Mouse (Mus musculus) inflammation-experienced regulatory T-cells, adult 6 months (primary cell): ENCODE measurements around the gene Nr1d2. TPM values are rescaled to one million over a fixed set of nuclear protein-coding genes. Genes with fewer than 3 reads are reported as not detected.
"Not testable (repeated sequence)": the region's sequence is repeated elsewhere in the genome, so short reads cannot be mapped to it uniquely, and the experiment has no call there.

Source experiments
- ATAC-seq: one replicate; pipeline ENCODE4 v1.8.0; 2017
- polyA plus RNA-seq, 3 experiments: library from polyadenylated mRNA; unstranded; fragments of 100-300 nt; shearing (Covaris generic); gene quantifications; one replicate each; pipeline ENCODE4 v1.2.1; 2017

The Nr1d2 gene
- polyA plus RNA-seq, 3 experiments from 2014 or later, result 8.5 to 15.0 (median 13.0) TPM

DNA sequence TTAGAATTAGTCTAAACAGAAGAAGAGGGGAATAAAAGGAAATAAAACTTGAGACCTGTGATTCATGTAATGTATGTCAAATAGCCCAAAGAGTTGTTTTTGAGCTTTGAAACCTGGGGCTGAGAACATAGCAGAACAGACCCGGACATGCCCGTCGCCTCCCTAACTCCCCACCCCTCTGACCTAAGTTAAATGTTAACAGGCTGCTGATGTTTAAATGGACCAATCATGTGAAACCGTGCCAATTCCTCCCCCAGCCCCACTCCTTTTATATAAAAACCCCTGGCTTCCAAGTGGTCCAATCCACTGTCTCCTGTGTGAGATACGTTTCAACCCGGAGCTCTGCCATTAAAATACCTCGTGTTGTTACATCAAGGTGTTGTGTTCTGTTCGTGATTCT lies 7.1 kb downstream of the Nr1d2 start:
- not testable (repeated sequence) for ATAC-seq

DNA sequence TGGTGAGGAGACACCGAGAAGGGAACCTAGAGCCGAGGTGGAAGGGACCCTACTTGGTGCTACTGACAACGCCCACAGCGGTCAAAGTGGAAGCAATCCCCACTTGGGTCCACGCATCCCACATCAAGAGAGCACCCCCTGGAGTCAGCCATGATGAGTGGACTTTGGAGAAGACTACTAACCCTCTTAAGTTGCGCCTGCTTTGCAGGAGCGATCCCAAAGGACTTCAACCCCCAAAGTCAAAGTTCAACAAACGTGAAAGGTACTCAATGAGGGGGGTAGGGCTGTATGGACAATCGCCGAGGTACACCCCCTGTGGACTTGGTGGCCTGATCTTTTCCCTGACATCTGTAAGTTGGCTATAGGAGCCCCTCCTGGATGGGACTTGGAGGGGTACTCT lies 9.2 kb downstream of the Nr1d2 start:
- not testable (repeated sequence) for ATAC-seq

DNA sequence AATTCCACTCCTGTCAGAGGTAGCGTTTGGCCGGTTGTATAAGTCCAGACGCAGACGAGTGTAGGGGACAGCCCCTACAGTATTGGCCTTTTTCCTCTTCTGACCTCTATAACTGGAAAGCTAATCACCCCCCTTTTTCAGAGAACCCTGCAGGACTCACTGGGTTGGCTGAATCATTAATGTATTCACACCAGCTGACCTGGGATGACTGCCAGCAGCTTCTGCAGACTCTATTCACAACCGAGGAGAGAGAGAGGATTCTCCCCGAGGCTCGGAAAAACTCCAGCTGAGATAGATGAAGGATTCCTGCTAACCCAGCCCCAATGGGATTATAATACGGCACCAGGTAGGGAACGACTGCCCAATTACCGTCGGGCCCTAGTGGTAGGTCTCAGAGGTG lies 12.7 kb downstream of the Nr1d2 start:
- not testable (repeated sequence) for ATAC-seq

DNA sequence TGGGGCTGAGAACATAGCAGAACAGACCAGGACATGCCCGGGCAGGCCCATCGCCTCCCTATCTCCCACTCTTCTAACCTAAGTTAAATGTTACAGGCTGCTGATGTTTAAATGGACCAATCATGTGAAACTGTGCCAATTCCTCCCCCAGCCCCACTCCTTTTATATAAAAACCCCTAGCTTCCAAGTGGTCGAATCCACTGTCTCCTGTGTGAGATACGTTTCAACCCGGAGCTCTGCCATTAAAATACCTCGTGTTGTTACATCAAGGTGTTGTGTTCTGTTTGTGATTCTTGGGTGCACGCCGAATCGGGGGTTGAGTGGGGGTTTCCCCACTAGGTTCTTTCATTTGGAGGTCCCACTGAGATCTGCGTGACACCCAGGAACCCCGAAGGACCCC lies 13.5 kb downstream of the Nr1d2 start:
- ATAC-seq, result not testable (repeated sequence)

DNA sequence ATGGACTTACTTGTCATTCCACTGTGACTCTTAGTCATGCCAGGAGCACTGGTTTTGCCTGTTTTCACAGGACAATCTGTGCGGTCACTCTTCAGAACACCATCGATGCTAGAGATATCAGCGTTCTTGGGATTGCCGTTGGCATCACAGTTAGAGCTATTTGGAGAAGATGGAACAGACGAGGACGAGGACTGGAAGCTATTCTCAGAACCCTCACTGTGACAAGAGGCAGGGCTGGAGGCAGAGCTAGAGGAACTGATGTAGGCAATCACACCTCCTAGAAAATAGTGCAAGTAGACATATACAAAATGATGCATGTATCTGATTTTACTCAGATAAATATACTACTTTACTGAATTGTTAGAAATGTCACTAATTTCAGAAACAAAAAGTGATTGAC lies 16.9 kb downstream of the Nr1d2 start:
- ATAC-seq, result no peak

DNA sequence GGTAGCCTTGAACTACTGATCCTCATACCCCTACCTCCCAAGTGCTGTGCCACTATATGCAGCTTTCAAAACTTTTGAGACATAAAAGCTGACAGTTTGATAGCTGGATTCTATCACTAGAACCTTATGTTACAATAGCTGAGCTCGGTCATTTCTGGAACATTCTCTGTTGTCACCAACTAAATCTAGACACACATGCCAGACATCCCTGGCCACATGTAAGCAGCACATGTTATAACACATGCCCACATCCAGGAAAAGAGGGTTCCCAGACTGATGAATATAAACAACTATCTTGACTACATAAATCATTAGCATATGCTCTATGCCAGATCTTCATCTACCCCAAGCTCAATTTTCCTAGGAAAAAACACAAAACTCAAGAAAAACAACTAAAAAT lies 21.8 kb downstream of the Nr1d2 start:
- no peak for ATAC-seq

DNA sequence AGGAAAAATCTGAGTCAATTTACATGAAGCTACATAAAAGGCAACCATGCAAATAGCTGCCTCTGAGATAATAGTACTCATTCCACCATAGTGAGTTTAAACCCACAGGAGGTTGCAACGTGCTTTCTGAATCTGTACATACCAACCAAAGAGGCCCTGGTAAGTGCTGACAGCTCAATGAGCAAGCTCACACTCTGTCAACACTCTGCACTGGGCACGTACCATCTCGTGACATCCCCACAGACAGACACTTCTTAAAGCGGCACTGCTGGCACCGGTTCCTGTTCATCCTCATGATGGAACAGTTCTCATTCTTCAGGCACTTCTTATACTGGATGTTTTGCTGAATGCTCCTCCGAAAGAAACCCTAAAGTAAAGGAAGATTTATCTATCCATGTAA lies 22.5 kb downstream of the Nr1d2 start:
- no peak for ATAC-seq

DNA sequence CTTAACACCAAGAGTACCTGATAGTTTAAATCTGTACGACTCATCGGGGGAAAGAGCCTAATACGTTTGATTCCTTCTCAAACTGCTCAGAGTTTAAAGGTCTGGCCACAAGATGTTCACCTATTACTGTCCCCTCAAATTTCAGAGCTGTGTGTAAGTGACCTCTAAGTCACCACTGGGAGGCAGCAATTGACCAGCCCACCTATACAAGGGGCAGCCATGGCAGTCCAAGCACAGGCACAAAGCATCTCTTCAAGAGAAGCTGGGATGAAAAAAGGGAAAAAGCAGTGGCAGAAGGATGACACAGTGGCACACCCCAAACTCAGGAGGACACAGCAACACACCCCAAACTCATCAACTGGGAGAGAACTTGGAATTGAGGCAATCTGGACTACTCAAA lies 28.1 kb downstream of the Nr1d2 start:
- no peak for ATAC-seq

DNA sequence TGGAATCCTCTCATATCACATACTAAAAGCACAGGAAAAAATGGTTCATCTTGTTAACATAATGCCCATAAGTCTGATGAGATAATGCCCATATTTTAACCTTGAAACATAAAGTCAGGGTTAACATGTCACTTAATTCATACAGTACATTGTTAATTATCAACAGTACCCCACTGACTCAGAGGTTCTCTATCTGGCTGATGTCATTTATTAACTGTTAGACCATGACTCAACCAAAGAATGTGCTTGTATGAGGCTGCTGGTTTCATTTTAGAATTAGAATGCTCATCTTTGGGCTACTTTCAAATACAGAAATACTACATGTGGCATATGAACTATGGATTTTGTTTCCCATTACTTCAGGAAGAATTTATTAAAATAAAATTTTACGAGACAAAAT lies 34.6 kb downstream of the Nr1d2 start:
- ATAC-seq, result not testable (repeated sequence)

DNA sequence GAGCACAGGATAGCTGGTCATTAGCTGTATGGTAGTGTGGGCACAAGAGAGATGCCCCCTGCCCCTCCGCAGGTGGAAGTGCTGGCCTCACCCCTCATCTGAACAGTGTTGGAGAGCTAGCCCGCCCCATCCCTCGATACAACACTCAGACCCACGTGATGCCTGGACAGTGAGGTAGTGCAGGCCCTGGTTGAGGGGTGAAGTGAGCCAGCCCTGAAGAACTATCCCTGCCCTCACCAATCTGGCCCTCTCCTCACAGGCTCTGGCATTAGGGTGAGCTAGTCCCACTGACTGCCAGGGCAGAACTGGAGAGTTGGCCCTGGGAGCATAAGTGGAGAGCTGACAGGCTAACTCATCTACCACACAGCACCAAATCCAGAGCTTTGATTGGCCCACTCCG lies 37.5 kb downstream of the Nr1d2 start:
- no peak for ATAC-seq

DNA sequence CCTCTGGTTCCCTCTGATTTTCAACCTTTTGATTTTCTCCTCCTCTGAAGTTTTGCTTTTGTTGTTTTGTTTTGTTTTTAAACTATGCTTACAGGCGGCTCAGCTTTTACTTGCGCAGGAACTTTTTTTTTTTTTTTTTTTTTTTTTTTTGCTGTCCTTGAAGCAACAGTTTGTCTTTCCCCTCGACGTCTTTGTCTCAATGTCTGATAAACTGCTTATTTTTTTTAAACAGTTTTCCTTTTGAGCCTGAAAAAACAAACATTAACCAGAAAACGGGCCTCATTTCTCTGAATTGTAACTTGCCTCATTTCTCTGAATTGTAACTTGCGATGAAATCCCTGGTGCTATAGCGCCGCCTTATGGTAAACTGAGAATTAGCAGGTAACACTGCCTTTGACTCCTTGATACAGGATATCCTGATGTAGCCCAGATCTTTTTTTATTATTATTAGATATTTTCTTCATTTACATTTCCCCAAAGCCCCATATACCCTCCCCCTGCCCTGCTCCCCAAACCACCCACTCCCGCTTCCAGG lies 52.0 kb downstream of the Nr1d2 start:
- ATAC-seq, result peak; percentile 80

DNA sequence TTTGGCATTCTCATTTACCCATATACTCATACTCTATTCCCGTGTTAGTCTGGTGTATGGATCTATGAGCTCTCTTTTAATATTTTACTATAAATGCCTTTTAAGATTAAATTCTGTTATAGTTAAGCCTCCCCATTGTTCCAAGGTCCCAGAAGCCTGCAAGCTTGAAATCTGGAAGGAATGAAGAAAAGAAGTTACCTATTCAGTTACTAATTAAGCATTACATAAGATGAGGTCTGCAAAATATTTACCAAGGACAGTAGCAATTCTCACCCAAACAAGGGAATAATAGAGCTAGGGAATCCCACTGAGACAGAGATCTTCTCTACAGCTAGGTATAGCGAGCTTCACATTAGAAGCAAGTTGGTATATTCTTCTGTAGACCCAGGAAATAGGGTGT lies 61.4 kb downstream of the Nr1d2 start:
- ATAC-seq, result not testable (repeated sequence)

DNA sequence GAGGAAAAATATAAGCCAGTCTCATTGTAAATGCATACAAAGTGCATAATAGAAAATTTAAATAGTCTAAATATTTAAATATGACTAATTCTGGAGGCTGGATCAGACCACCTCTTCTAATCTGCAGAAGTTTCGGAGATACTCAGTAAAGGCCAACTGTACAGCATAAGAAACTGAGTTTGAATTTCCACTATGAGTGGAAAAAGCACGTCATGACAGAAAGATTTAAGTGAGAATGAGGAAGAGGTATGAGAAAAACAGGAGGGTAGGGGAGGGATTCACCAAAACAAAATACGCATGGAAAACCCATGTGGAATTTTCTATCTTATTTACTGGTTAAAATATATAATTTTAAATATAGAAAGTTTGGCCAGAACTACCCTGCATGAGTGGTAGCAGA lies 71.3 kb downstream of the Nr1d2 start:
- ATAC-seq, result no peak

DNA sequence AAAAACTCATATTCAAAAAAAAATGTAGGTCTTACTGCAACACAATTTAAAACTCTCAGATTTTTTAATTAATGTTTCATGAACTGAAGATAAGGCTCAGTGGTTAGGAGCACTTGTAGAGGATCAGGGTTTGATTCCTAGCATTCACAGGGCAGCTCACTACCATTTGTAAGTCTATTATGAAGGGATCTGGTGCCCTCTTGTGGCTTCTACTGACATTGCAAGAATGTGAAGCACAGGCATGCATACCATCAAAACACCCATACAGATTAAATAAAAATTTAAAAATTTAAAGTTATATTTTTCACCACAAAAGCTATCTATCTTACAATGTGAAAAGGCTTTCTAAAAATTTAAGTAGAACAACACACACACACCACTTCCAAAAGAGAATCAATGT lies 71.9 kb downstream of the Nr1d2 start:
- peak; percentile 63 for ATAC-seq

Other genes starting within 250 kb of the Nr1d2 start
- 10 to 100 TPM; 23.8 to 32.7 (median 27.0) TPM for gene Nkiras1, start 32.0 kb upstream of the Nr1d2 start, polyA plus RNA-seq
- 1,000 to 10,000 TPM in 2 of 3 experiments, 100 to 1,000 TPM in 1; 763 to 1,029 (median 1,027) TPM for gene Rpl15, start 32.3 kb upstream of the Nr1d2 start, polyA plus RNA-seq
- 10 to 100 TPM; 36.4 to 53.2 (median 52.3) TPM for gene Ube2e1, start 92.7 kb upstream of the Nr1d2 start, polyA plus RNA-seq